Mouse (Mus musculus): ENCODE results near the gene Rassf7. TPM values are rescaled to one million over a fixed set of nuclear protein-coding genes. Genes with fewer than 3 reads are reported as not detected.
A peak's percentile ranks its signal among the peaks of the same experiment; 100 is the strongest.

Gene Rassf7
- total and polyA plus RNA-seq, 3 experiments = 4.1 to 11.6 (median 8.1) TPM

GRCm38 (mm10) chr7:141176173-141176572, 39.5 kb upstream of the Rassf7 start (continued):
- no peak for TF ChIP-seq CHD2 (IDR thresholded peaks at IDR 0.05; ENCODE audit: low read length)
- TF ChIP-seq RAD21 (IDR thresholded peaks at IDR 0.05; ENCODE audit: low read depth, low read length) = peak; percentile 93
- peak; percentile 90 for TF ChIP-seq ZC3H11A (IDR thresholded peaks at IDR 0.05; ENCODE audit: low read depth, low read length)
- no peak for TF ChIP-seq POLR2AphosphoS2 (IDR thresholded peaks at IDR 0.05; ENCODE audit: low read depth, low read length)
- TF ChIP-seq GABPA (IDR thresholded peaks at IDR 0.05; ENCODE audit: insufficient replicate concordance, low read depth, low read length) = no peak
- TF ChIP-seq SMC3 (IDR thresholded peaks at IDR 0.05; ENCODE audit: low read depth, low read length) = peak; percentile 96
- no peak for TF ChIP-seq MAX (IDR thresholded peaks at IDR 0.05; ENCODE audit: low read length)
- TF ChIP-seq MAFK (IDR thresholded peaks at IDR 0.05; ENCODE audit: insufficient replicate concordance, low read length) = no peak
- TF ChIP-seq NRF1 (IDR thresholded peaks at IDR 0.05; ENCODE audit: low read depth, low read length) = no peak
- TF ChIP-seq ZKSCAN1 (IDR thresholded peaks at IDR 0.05; ENCODE audit: borderline replicate concordance, low read depth, low read length) = no peak
- no peak for TF ChIP-seq UBTF (IDR thresholded peaks at IDR 0.05; ENCODE audit: low read depth, low read length)
- peak; percentile 44; the same call in 1 of the 2 replicates for TF ChIP-seq IRF4 (IDR thresholded peaks at IDR 0.05; ENCODE audit: low read depth, low read length)

- TF ChIP-seq POLR2AphosphoS2 (IDR thresholded peaks at IDR 0.05; ENCODE audit: low read depth, low read length) (0 out of 2 replicates have a peak, but pooled peaks have one; percentile 27), E2F4 (IDR thresholded peaks at IDR 0.05; ENCODE audit: insufficient replicate concordance, low read depth, low read length) (no peak)
- Histone ChIP-seq H3K9me3 (replicated peaks; ENCODE audit: low read length) (no peaks in the 10 kb centered on the region), H3K4me3 (replicated peaks in 1 of 3; ENCODE audit: low read depth in 2 of 3, low read length in 2 of 3, poor library complexity in 1 of 3) (no peak overlapping the region), H3K27me3 (replicated peaks) (no peaks in the 10 kb centered on the region), H3K9ac (ENCODE audit: insufficient read depth, low read depth) (no peak overlapping the region), H3K36me3 (replicated peaks in 1 of 2; ENCODE audit: control insufficient read depth in 1 of 2, insufficient read depth in 1 of 2, low read length in 1 of 2) (peaks cover 31 to 42% of the 10 kb centered on the region in 2 experiments), H3K79me2 (replicated peaks; ENCODE audit: control insufficient read depth, extremely low read depth, insufficient read depth, poor library complexity, severe bottlenecking) (no peaks in the 10 kb centered on the region), H3K4me1 (ENCODE audit: control insufficient read depth in 1 of 2, insufficient read depth in 2 of 2) (peaks cover 3 to 12% of the 10 kb centered on the region in 2 experiments), H3K4me2 (ENCODE audit: insufficient read depth, low read depth, poor library complexity, severe bottlenecking) (no peak overlapping the region), H3K27ac (ENCODE audit: insufficient read depth, low read depth) (no peak overlapping the region)
- dilution Hi-C loops (cut with MboI; ENCODE audit: extremely low pct_ligation_motif_present, extremely low pct_unique_long_range_greater_than_20kb, low sequenced_read_pairs) = no loop called here
- in situ Hi-C loops (cut with MboI; ENCODE audit: low pct_ligation_motif_present, low pct_unique_long_range_greater_than_20kb, low sequenced_read_pairs) = no loop called here
- no peak for DNase-seq (ENCODE audit: extremely low read depth)
Observed at GRCm38 (mm10) chr7:141188194-141188593, 27.5 kb upstream of the Rassf7 start.

GRCm38 (mm10) chr7:141188733-141189132, 26.9 kb upstream of the Rassf7 start:
- H3K27me3 ChIP-seq (replicated peaks) = no peaks in the 10 kb centered on the region
- H3K9me3 ChIP-seq (replicated peaks; ENCODE audit: low read length) = no peaks in the 10 kb centered on the region
- dilution Hi-C loops (cut with MboI; ENCODE audit: extremely low pct_ligation_motif_present, extremely low pct_unique_long_range_greater_than_20kb, low sequenced_read_pairs) = no loop called here
- H3K4me3 ChIP-seq (replicated peaks in 1 of 3; ENCODE audit: low read depth in 2 of 3, low read length in 2 of 3, poor library complexity in 1 of 3) = no peak overlapping the region
- peaks cover 3 to 12% of the 10 kb centered on the region in 2 experiments for H3K4me1 ChIP-seq (ENCODE audit: control insufficient read depth in 1 of 2, insufficient read depth in 2 of 2)
- in situ Hi-C loops (cut with MboI; ENCODE audit: low pct_ligation_motif_present, low pct_unique_long_range_greater_than_20kb, low sequenced_read_pairs) = no loop called here
- no peak overlapping the region for H3K9ac ChIP-seq (ENCODE audit: insufficient read depth, low read depth)
- no peak overlapping the region for H3K27ac ChIP-seq (ENCODE audit: insufficient read depth, low read depth)
- no peak for DNase-seq (ENCODE audit: extremely low read depth)
- no peaks in the 10 kb centered on the region for H3K79me2 ChIP-seq (replicated peaks; ENCODE audit: control insufficient read depth, extremely low read depth, insufficient read depth, poor library complexity, severe bottlenecking)
- TF ChIP-seq ZNF384 (IDR thresholded peaks at IDR 0.05; ENCODE audit: low read depth, low read length) (no peak), MXI1 (IDR thresholded peaks at IDR 0.05; ENCODE audit: low read depth, low read length) (no peak), EP300 (IDR thresholded peaks at IDR 0.05; ENCODE audit: low read length) (no peak), NELFE (IDR thresholded peaks at IDR 0.05; ENCODE audit: low read depth, low read length) (no peak), IRF4 (IDR thresholded peaks at IDR 0.05; ENCODE audit: low read depth, low read length) (no peak), USF1 (IDR thresholded peaks at IDR 0.05; ENCODE audit: low read depth, low read length) (no peak), JUND (conservative IDR thresholded peaks at IDR 0.05; ENCODE audit: low read depth, low read length) (no peak), PAX5 (IDR thresholded peaks at IDR 0.05; ENCODE audit: low read length) (no peak), POLR2A (IDR thresholded peaks at IDR 0.05; ENCODE audit: low read depth, low read length) (no peak), RAD21 (IDR thresholded peaks at IDR 0.05; ENCODE audit: low read depth, low read length) (no peak), ZKSCAN1 (IDR thresholded peaks at IDR 0.05; ENCODE audit: borderline replicate concordance, low read depth, low read length) (no peak), BHLHE40 (IDR thresholded peaks at IDR 0.05; ENCODE audit: low read depth, low read length) (no peak), MAFK (IDR thresholded peaks at IDR 0.05; ENCODE audit: insufficient replicate concordance, low read length) (no peak), ZMIZ1 (IDR thresholded peaks at IDR 0.05; ENCODE audit: low read depth, low read length) (no peak)
- peaks cover 31 to 42% of the 10 kb centered on the region in 2 experiments for H3K36me3 ChIP-seq (replicated peaks in 1 of 2; ENCODE audit: control insufficient read depth in 1 of 2, insufficient read depth in 1 of 2, low read length in 1 of 2)
- H3K4me2 ChIP-seq (ENCODE audit: insufficient read depth, low read depth, poor library complexity, severe bottlenecking) = no peak overlapping the region

All from CH12.LX (cell line).